Mouse (Mus musculus) kidney, postnatal 0 days (tissue): ENCODE measurements around the gene Ccdc82. TPM values are rescaled to one million over a fixed set of nuclear protein-coding genes. Genes with fewer than 3 reads are reported as not detected.

Experiments
- ATAC-seq: fragments of 200-750 bp; cut with Nextera tagmentation; replicated peaks from 2 replicates; pipeline ENCODE4 v1.8.0; 2017; ENCODE audit warnings: low read depth, moderate number of reproducible peaks, moderate TSS enrichment, moderate library complexity; ENCODE audit not compliant: low FRiP score
- DNase-seq: peaks from one replicate; pipeline ENCODE4 v3.0.0-alpha.2; 2016; ENCODE audit warnings: low spot score
- H3K27ac ChIP-seq: fragments of 300-500 bp; sonication (generic); 2 replicates; pipeline ENCODE4 v1.5.1; 2014; ENCODE audit warnings: mild to moderate bottlenecking
- H3K27me3 ChIP-seq: fragments of 300-500 bp; sonication (generic); 2 replicates; pipeline ENCODE4 v1.6.1; 2014; ENCODE audit warnings: low read length, mixed read lengths; ENCODE audit not compliant: insufficient read depth
- H3K36me3 ChIP-seq: fragments of 300-500 bp; sonication (generic); 2 replicates; pipeline ENCODE4 v1.6.1; 2014; ENCODE audit warnings: low read length, mixed read lengths; ENCODE audit not compliant: insufficient read depth
- H3K4me1 ChIP-seq: fragments of 300-500 bp; sonication (generic); replicated peaks from 2 replicates; pipeline ENCODE4 v1.6.1; 2014; ENCODE audit warnings: antibody characterized with exemption, low read length, mixed read lengths; ENCODE audit not compliant: insufficient read depth
- H3K4me2 ChIP-seq: fragments of 300-500 bp; sonication (generic); 2 replicates; pipeline ENCODE4 v1.6.1; 2014; ENCODE audit warnings: mild to moderate bottlenecking, low read length, moderate library complexity, mixed read lengths
- H3K4me3 ChIP-seq: fragments of 300-500 bp; sonication (generic); replicated peaks from 2 replicates; pipeline ENCODE4 v1.5.1; 2014; ENCODE audit warnings: low read depth, low read length
- H3K9ac ChIP-seq: fragments of 300-500 bp; sonication (generic); 2 replicates; pipeline ENCODE4 v1.6.1; 2014; ENCODE audit warnings: low read depth, low read length
- H3K9me3 ChIP-seq: fragments of 300-500 bp; sonication (generic); replicated peaks from 2 replicates; pipeline ENCODE4 v1.6.1; 2016; ENCODE audit warnings: low read length, inconsistent platforms, mixed read lengths
- CTCF ChIP-seq: IDR thresholded peaks from 2 replicates; pipeline ENCODE4 v1.5.1; 2016; ENCODE audit warnings: antibody characterized with exemption, low read depth, mild to moderate bottlenecking, moderate library complexity
- WGBS: fragments of 180-500 bp; shearing (Covaris S2); extraction: QIAGEN DNeasy Blood & Tissue Kit; methylation state at CpG from one replicate; pipeline ENCODE4 v1.1.7; 2014; 5-methylcytosine and 5-hydroxymethylcytosine counted together
- polyA plus RNA-seq: library from polyadenylated mRNA; unstranded; fragments of >200 nt; fragmentation: Nextera tagmentation; extraction: Ambion mirVana; gene quantifications from 2 replicates; pipeline ENCODE4 v1.2.1, GENCODE M21; 2015

The Ccdc82 gene
- polyA plus RNA-seq, 1 experiment from 2014 or later, result 6.4 TPM

GRCm38 (mm10) chr9:13311094-13311493, 64.3 kb downstream of the Ccdc82 start:
- Histone ChIP-seq H3K27ac (no peak overlapping the region), H3K4me2 (no peak overlapping the region), H3K4me3 (no peak overlapping the region), H3K9me3 (no peaks in the 10 kb centered on the region), H3K36me3 (no peaks in the 10 kb centered on the region), H3K9ac (no peak overlapping the region), H3K4me1 (peaks cover 3% of the 10 kb centered on the region; the same call in 1 of the 2 replicates), H3K27me3 (no peaks in the 10 kb centered on the region)
- DNase-seq (no peak), ATAC-seq (no peak)
- TF ChIP-seq CTCF, result no peak
- WGBS, result 52% methylated on average over 2 of the region's 2 CpGs

- no peak overlapping the region for H3K4me3 ChIP-seq
- ATAC-seq (no peak), DNase-seq (no peak)
- no peak overlapping the region for H3K9ac ChIP-seq
- H3K9me3 ChIP-seq, result no peaks in the 10 kb centered on the region
- H3K27me3 ChIP-seq, result no peaks in the 10 kb centered on the region
- H3K27ac ChIP-seq, result no peak overlapping the region
- H3K4me2 ChIP-seq, result no peak overlapping the region
- TF ChIP-seq CTCF, result no peak
- WGBS, result 90% methylated on average over 2 of the region's 2 CpGs
- H3K36me3 ChIP-seq, result no peaks in the 10 kb centered on the region
- H3K4me1 ChIP-seq, result no peaks in the 10 kb centered on the region; the same call in 1 of the 2 replicates
These were observed 67.2 kb downstream of the Ccdc82 start for GRCm38 (mm10) chr9:13313923-13314322.

DNA sequence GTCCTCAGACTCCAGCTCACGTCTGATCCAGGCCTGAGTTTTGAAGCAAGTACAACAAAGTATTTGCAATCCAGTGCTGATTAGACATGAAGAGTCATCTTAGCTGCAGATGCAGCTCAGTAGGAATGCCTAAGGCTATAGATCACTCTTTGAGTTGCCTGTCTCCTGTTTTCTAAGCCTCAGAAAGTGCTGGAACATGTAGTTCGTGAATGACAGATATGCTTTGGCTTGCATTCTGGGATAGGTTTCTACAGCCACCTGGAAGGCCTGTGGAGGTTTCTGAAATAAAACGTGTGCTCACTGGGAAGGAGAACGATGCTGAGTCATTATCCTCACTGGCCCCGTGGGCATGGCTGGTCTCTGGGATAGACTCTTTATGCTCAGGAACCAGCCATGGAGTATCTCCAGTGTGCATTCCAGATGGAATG, 67.8 kb downstream of the Ccdc82 start:
- no peaks in the 10 kb centered on the region for H3K36me3 ChIP-seq
- no peak overlapping the region for H3K4me2 ChIP-seq
- no peak for DNase-seq
- no peak for ATAC-seq
- WGBS, result 65% methylated on average over 5 of the region's 5 CpGs
- H3K4me1 ChIP-seq, result no peaks in the 10 kb centered on the region; the same call in 1 of the 2 replicates
- no peaks in the 10 kb centered on the region for H3K27me3 ChIP-seq
- no peak overlapping the region for H3K27ac ChIP-seq
- H3K9ac ChIP-seq, result no peak overlapping the region
- no peaks in the 10 kb centered on the region for H3K9me3 ChIP-seq
- no peak overlapping the region for H3K4me3 ChIP-seq
- TF ChIP-seq CTCF, result no peak

- Histone ChIP-seq H3K4me2 (no peak overlapping the region), H3K27ac (peak overlapping the region; percentile 57; the same call in 1 of the 2 replicates), H3K9me3 (no peaks in the 10 kb centered on the region), H3K9ac (no peak overlapping the region), H3K4me1 (no peaks in the 10 kb centered on the region; the same call in 1 of the 2 replicates), H3K4me3 (no peak overlapping the region), H3K36me3 (no peaks in the 10 kb centered on the region), H3K27me3 (no peaks in the 10 kb centered on the region)
- ATAC-seq, result no peak
- DNase-seq, result peak; percentile 59
- 68% methylated on average over 5 of the region's 5 CpGs for whole genome bisulfite sequencing
- no peak for TF ChIP-seq CTCF
These were observed 68.6 kb downstream of the Ccdc82 start for GRCm38 (mm10) chr9:13315393-13315792.

- no peak for TF ChIP-seq CTCF
- Histone ChIP-seq H3K4me3 (no peak overlapping the region), H3K4me2 (no peak overlapping the region), H3K27ac (no peak overlapping the region), H3K27me3 (no peaks in the 10 kb centered on the region), H3K4me1 (peaks cover 13% of the 10 kb centered on the region; the same call in 1 of the 2 replicates), H3K36me3 (no peaks in the 10 kb centered on the region), H3K9me3 (no peaks in the 10 kb centered on the region), H3K9ac (no peak overlapping the region)
- WGBS, result 87% methylated on average over 2 of the region's 2 CpGs
- ATAC-seq, result no peak
- DNase-seq, result no peak
These were observed 72.8 kb downstream of the Ccdc82 start for GRCm38 (mm10) chr9:13319566-13319965.

- ATAC-seq (no peak), DNase-seq (no peak)
- Histone ChIP-seq H3K4me2 (no peak overlapping the region), H3K36me3 (no peaks in the 10 kb centered on the region), H3K9me3 (no peaks in the 10 kb centered on the region), H3K27ac (no peak overlapping the region), H3K4me1 (peaks cover 13% of the 10 kb centered on the region; the same call in 1 of the 2 replicates), H3K9ac (no peak overlapping the region), H3K27me3 (no peaks in the 10 kb centered on the region), H3K4me3 (no peak overlapping the region)
- TF ChIP-seq CTCF, result no peak
- 86% methylated on average over 5 of the region's 5 CpGs for WGBS
These were observed 74.1 kb downstream of the Ccdc82 start for GRCm38 (mm10) chr9:13320800-13321364.

GRCm38 (mm10) chr9:13323074-13323473, 76.3 kb downstream of the Ccdc82 start:
- peak overlapping the region; percentile 71 for H3K27ac ChIP-seq
- no peak for DNase-seq
- ATAC-seq, result no peak

More at GRCm38 (mm10) chr9:13323074-13323473, 76.3 kb downstream of the Ccdc82 start:
- H3K4me3 ChIP-seq, result no peak overlapping the region
- no peak overlapping the region for H3K9ac ChIP-seq
- no peak overlapping the region for H3K4me2 ChIP-seq
- TF ChIP-seq CTCF, result no peak
- H3K36me3 ChIP-seq, result no peaks in the 10 kb centered on the region
- H3K4me1 ChIP-seq, result peaks cover 13% of the 10 kb centered on the region; the same call in 1 of the 2 replicates
- H3K9me3 ChIP-seq, result no peaks in the 10 kb centered on the region
- H3K27me3 ChIP-seq, result no peaks in the 10 kb centered on the region
- 52% methylated on average over 2 of the region's 2 CpGs for WGBS
